Mouse (Mus musculus) granulocyte monocyte progenitor cell, adult 5-6 weeks (primary cell): ENCODE results near the gene Kdm2a. TPM values are rescaled to one million over a fixed set of nuclear protein-coding genes. Genes with fewer than 3 reads are reported as not detected.
"Not testable (repeated sequence)": the region's sequence is repeated elsewhere in the genome, so short reads cannot be mapped to it uniquely, and the experiment has no call there.

Experiments
- ATAC-seq: replicated peaks from 2 replicates; pipeline ENCODE4 v1.8.0; 2016; ENCODE audit warnings: mild to moderate bottlenecking, moderate TSS enrichment, inconsistent platforms; ENCODE audit not compliant: poor library complexity, severe bottlenecking
- total RNA-seq, 2 experiments: library from RNA; stranded (forward) in 1 of 2; stranded (reverse) in 1 of 2; fragments of 200-712, 200-1000 nt in 1 of 2; fragments of >200 nt in 1 of 2; fragmentation: Nextera tagmentation in 1 of 2; gene quantifications; 2 replicates each; pipeline ENCODE4 v1.2.3; 2014 to 2017

Kdm2a gene
- total RNA-seq, 2 experiments from 2014 or later, result 46.5 to 62.9 TPM

GRCm38 (mm10) chr19:4419711-4420110 is 21.6 kb upstream of the Kdm2a start:
- ATAC-seq, result no peak

GRCm38 (mm10) chr19:4417713-4418112 is 19.6 kb upstream of the Kdm2a start:
- ATAC-seq, result no peak

- peak; percentile 83 for ATAC-seq
Observed at GRCm38 (mm10) chr19:4417183-4417582, 19.1 kb upstream of the Kdm2a start.

- no peak for ATAC-seq
Observed at GRCm38 (mm10) chr19:4414631-4415030, 16.5 kb upstream of the Kdm2a start.

- peak; percentile 98 for ATAC-seq
Observed at GRCm38 (mm10) chr19:4409062-4409461, 11.0 kb upstream of the Kdm2a start.

GRCm38 (mm10) chr19:4404840-4405239 is 6.8 kb upstream of the Kdm2a start:
- no peak for ATAC-seq

- ATAC-seq, result no peak
Observed at GRCm38 (mm10) chr19:4398959-4399358, 874 bp upstream of the Kdm2a start.

- no peak for ATAC-seq
Observed at GRCm38 (mm10) chr19:4398630-4398948, 504 bp upstream of the Kdm2a start.

GRCm38 (mm10) chr19:4396998-4397797 is 887 bp downstream of the Kdm2a start:
- peak; percentile 85 for ATAC-seq

- ATAC-seq, result peak; percentile 36
Observed at GRCm38 (mm10) chr19:4396081-4396997, 1.7 kb downstream of the Kdm2a start.

- ATAC-seq, result no peak
Observed at GRCm38 (mm10) chr19:4387276-4387675, 10.8 kb downstream of the Kdm2a start.

GRCm38 (mm10) chr19:4385026-4385425 is 13.1 kb downstream of the Kdm2a start:
- ATAC-seq, result no peak

- ATAC-seq, result no peak
Observed at GRCm38 (mm10) chr19:4384322-4384721, 13.8 kb downstream of the Kdm2a start.

GRCm38 (mm10) chr19:4383306-4383705 is 14.8 kb downstream of the Kdm2a start:
- no peak for ATAC-seq

GRCm38 (mm10) chr19:4382303-4382702 is 15.8 kb downstream of the Kdm2a start:
- not testable (repeated sequence) for ATAC-seq

GRCm38 (mm10) chr19:4370656-4371055 is 27.4 kb downstream of the Kdm2a start:
- ATAC-seq, result no peak

GRCm38 (mm10) chr19:4370254-4370653 is 27.8 kb downstream of the Kdm2a start:
- no peak for ATAC-seq

- no peak for ATAC-seq
Observed at GRCm38 (mm10) chr19:4349455-4349854, 48.6 kb downstream of the Kdm2a start.

- no peak for ATAC-seq
Observed at GRCm38 (mm10) chr19:4346479-4346878, 51.6 kb downstream of the Kdm2a start.

- peak; percentile 60 for ATAC-seq
Observed at GRCm38 (mm10) chr19:4338162-4338561, 59.9 kb downstream of the Kdm2a start.

GRCm38 (mm10) chr19:4333791-4334190 is 64.3 kb downstream of the Kdm2a start:
- peak; percentile 98 for ATAC-seq
